Mouse (Mus musculus): ENCODE measurements around the gene Arid1b. TPM values are rescaled to one million over a fixed set of nuclear protein-coding genes. Genes with fewer than 3 reads are reported as not detected.
A peak's percentile ranks its signal among the peaks of the same experiment; 100 is the strongest.

Gene Arid1b
- polyA plus RNA-seq, 1 experiment from 2014 or later = 9.6 TPM

- H3K4me1 ChIP-seq (ENCODE audit: control insufficient read depth, insufficient read depth, low read depth, low read length) = peaks cover 32% of the 10 kb centered on the region
- WGBS = 74% methylated on average over 6 of the region's 6 CpGs
Observed at GRCm38 (mm10) chr17:5055412-5055811, 61.3 kb downstream of the Arid1b start.

GRCm38 (mm10) chr17:5056654-5057053 lies 62.5 kb downstream of the Arid1b start:
- Histone ChIP-seq H3K4me3 (ENCODE audit: low read length) (no peak overlapping the region), H3K36me3 (ENCODE audit: control insufficient read depth, insufficient read depth, low read length) (no peaks in the 10 kb centered on the region), H3K4me1 (ENCODE audit: control insufficient read depth, insufficient read depth, low read depth, low read length) (peaks cover 36% of the 10 kb centered on the region), H3K27me3 (replicated peaks; ENCODE audit: control insufficient read depth, insufficient read depth, low read length) (no peaks in the 10 kb centered on the region), H3K9me3 (ENCODE audit: control insufficient read depth, low read length) (no peaks in the 10 kb centered on the region), H3K4me2 (ENCODE audit: low read length) (no peak overlapping the region), H3K9ac (ENCODE audit: low read depth, low read length) (no peak overlapping the region), H3K27ac (ENCODE audit: low read depth, low read length) (no peak overlapping the region)
- WGBS = 63% methylated on average over 4 of the region's 4 CpGs
- no peak for ATAC-seq

More at GRCm38 (mm10) chr17:5055412-5055811, 61.3 kb downstream of the Arid1b start:
- ATAC-seq = no peak
- no peak overlapping the region for H3K27ac ChIP-seq (ENCODE audit: low read depth, low read length)
- H3K27me3 ChIP-seq (replicated peaks; ENCODE audit: control insufficient read depth, insufficient read depth, low read length) = no peaks in the 10 kb centered on the region
- H3K9me3 ChIP-seq (ENCODE audit: control insufficient read depth, low read length) = no peaks in the 10 kb centered on the region
- H3K4me2 ChIP-seq (ENCODE audit: low read length) = no peak overlapping the region
- H3K4me3 ChIP-seq (ENCODE audit: low read length) = no peak overlapping the region
- no peak overlapping the region for H3K9ac ChIP-seq (ENCODE audit: low read depth, low read length)
- H3K36me3 ChIP-seq (ENCODE audit: control insufficient read depth, insufficient read depth, low read length) = no peaks in the 10 kb centered on the region

- 0 out of 2 replicates have a peak overlapping the region, but pooled peaks have one; percentile 24 for H3K9ac ChIP-seq (ENCODE audit: low read depth, low read length)
- 0 out of 2 replicates have a peak, but pooled peaks have one; percentile 11 for ATAC-seq
- H3K27ac ChIP-seq (ENCODE audit: low read depth, low read length) = no peak overlapping the region
- H3K9me3 ChIP-seq (ENCODE audit: control insufficient read depth, low read length) = no peaks in the 10 kb centered on the region
- H3K4me3 ChIP-seq (ENCODE audit: low read length) = no peak overlapping the region
- H3K27me3 ChIP-seq (replicated peaks; ENCODE audit: control insufficient read depth, insufficient read depth, low read length) = no peaks in the 10 kb centered on the region
- WGBS = 15% methylated on average over 4 of the region's 4 CpGs
- H3K36me3 ChIP-seq (ENCODE audit: control insufficient read depth, insufficient read depth, low read length) = no peaks in the 10 kb centered on the region
- peaks cover 36% of the 10 kb centered on the region for H3K4me1 ChIP-seq (ENCODE audit: control insufficient read depth, insufficient read depth, low read depth, low read length)
- H3K4me2 ChIP-seq (ENCODE audit: low read length) = no peak overlapping the region
Observed at GRCm38 (mm10) chr17:5057286-5057685, 63.2 kb downstream of the Arid1b start.

- peak overlapping the region; percentile 57 for H3K27ac ChIP-seq (ENCODE audit: low read depth, low read length)
- peak overlapping the region; percentile 36; the same call in 1 of the 2 replicates for H3K9ac ChIP-seq (ENCODE audit: low read depth, low read length)
- no peak overlapping the region for H3K4me3 ChIP-seq (ENCODE audit: low read length)
- H3K9me3 ChIP-seq (ENCODE audit: control insufficient read depth, low read length) = no peaks in the 10 kb centered on the region
- no peaks in the 10 kb centered on the region for H3K36me3 ChIP-seq (ENCODE audit: control insufficient read depth, insufficient read depth, low read length)
- no peaks in the 10 kb centered on the region for H3K27me3 ChIP-seq (replicated peaks; ENCODE audit: control insufficient read depth, insufficient read depth, low read length)
- H3K4me2 ChIP-seq (ENCODE audit: low read length) = peak overlapping the region; percentile 32; the same call in 1 of the 2 replicates
- peak; percentile 77 for ATAC-seq
- 4% methylated on average over 10 of the region's 10 CpGs for WGBS
- H3K4me1 ChIP-seq (ENCODE audit: control insufficient read depth, insufficient read depth, low read depth, low read length) = peaks cover 35% of the 10 kb centered on the region
Observed at GRCm38 (mm10) chr17:5057944-5058720, 64.0 kb downstream of the Arid1b start.

- Histone ChIP-seq H3K4me2 (ENCODE audit: low read length) (no peak overlapping the region), H3K36me3 (ENCODE audit: control insufficient read depth, insufficient read depth, low read length) (no peaks in the 10 kb centered on the region), H3K9me3 (ENCODE audit: control insufficient read depth, low read length) (no peaks in the 10 kb centered on the region), H3K27me3 (replicated peaks; ENCODE audit: control insufficient read depth, insufficient read depth, low read length) (no peaks in the 10 kb centered on the region), H3K9ac (ENCODE audit: low read depth, low read length) (no peak overlapping the region), H3K4me3 (ENCODE audit: low read length) (no peak overlapping the region), H3K4me1 (ENCODE audit: control insufficient read depth, insufficient read depth, low read depth, low read length) (peaks cover 32% of the 10 kb centered on the region), H3K27ac (ENCODE audit: low read depth, low read length) (no peak overlapping the region)
- 44% methylated on average over 9 of the region's 9 CpGs for WGBS
- ATAC-seq = no peak
Observed at GRCm38 (mm10) chr17:5059092-5059601, 65.0 kb downstream of the Arid1b start.

DNA sequence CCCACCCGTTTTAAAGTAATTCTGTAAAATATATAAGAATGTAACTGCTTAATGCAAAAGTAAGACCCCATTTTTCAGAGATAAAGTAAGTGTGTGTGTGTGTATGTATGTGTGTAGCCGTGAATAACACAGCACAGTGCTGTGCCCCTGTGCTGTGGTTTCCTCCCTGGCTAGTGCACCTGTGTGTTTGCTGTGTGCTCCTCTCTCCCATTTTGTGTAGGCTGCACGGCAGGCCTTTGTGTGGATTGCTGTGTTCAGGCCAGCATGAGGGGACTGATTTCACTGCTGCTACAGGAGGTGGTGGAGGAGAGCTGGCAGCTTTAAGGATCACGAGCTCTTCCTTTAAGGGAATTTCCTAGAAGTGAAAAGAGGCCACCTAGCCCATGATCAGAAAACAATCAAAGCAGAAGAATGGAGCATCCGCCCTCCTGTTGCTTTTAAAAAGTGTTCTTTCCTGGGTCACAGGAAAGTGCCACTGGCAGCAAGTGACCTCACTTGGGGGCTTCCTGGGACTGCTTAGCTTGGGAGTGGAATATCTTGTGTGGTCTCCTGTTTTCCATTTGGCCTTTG lies 66.5 kb downstream of the Arid1b start:
- H3K36me3 ChIP-seq (ENCODE audit: control insufficient read depth, insufficient read depth, low read length) = no peaks in the 10 kb centered on the region
- no peak overlapping the region for H3K4me3 ChIP-seq (ENCODE audit: low read length)
- no peaks in the 10 kb centered on the region for H3K27me3 ChIP-seq (replicated peaks; ENCODE audit: control insufficient read depth, insufficient read depth, low read length)
- no peak for ATAC-seq
- no peaks in the 10 kb centered on the region for H3K9me3 ChIP-seq (ENCODE audit: control insufficient read depth, low read length)
- H3K9ac ChIP-seq (ENCODE audit: low read depth, low read length) = no peak overlapping the region
- peaks cover 29% of the 10 kb centered on the region for H3K4me1 ChIP-seq (ENCODE audit: control insufficient read depth, insufficient read depth, low read depth, low read length)
- WGBS = 60% methylated on average over 5 of the region's 5 CpGs
- H3K4me2 ChIP-seq (ENCODE audit: low read length) = no peak overlapping the region
- H3K27ac ChIP-seq (ENCODE audit: low read depth, low read length) = no peak overlapping the region

- Histone ChIP-seq H3K9ac (ENCODE audit: low read depth, low read length) (no peak overlapping the region), H3K27ac (ENCODE audit: low read depth, low read length) (no peak overlapping the region), H3K36me3 (ENCODE audit: control insufficient read depth, insufficient read depth, low read length) (no peaks in the 10 kb centered on the region), H3K27me3 (replicated peaks; ENCODE audit: control insufficient read depth, insufficient read depth, low read length) (no peaks in the 10 kb centered on the region), H3K4me2 (ENCODE audit: low read length) (no peak overlapping the region), H3K4me3 (ENCODE audit: low read length) (no peak overlapping the region), H3K9me3 (ENCODE audit: control insufficient read depth, low read length) (no peaks in the 10 kb centered on the region), H3K4me1 (ENCODE audit: control insufficient read depth, insufficient read depth, low read depth, low read length) (peaks cover 29% of the 10 kb centered on the region)
- no peak for ATAC-seq
- 72% methylated on average over 3 of the region's 3 CpGs for WGBS
Observed at GRCm38 (mm10) chr17:5061183-5061582, 67.1 kb downstream of the Arid1b start.

GRCm38 (mm10) chr17:5061593-5061992 lies 67.5 kb downstream of the Arid1b start:
- H3K4me1 ChIP-seq (ENCODE audit: control insufficient read depth, insufficient read depth, low read depth, low read length) = peaks cover 32% of the 10 kb centered on the region
- ATAC-seq = no peak
- 82% methylated on average over 5 of the region's 5 CpGs for WGBS

DNA sequence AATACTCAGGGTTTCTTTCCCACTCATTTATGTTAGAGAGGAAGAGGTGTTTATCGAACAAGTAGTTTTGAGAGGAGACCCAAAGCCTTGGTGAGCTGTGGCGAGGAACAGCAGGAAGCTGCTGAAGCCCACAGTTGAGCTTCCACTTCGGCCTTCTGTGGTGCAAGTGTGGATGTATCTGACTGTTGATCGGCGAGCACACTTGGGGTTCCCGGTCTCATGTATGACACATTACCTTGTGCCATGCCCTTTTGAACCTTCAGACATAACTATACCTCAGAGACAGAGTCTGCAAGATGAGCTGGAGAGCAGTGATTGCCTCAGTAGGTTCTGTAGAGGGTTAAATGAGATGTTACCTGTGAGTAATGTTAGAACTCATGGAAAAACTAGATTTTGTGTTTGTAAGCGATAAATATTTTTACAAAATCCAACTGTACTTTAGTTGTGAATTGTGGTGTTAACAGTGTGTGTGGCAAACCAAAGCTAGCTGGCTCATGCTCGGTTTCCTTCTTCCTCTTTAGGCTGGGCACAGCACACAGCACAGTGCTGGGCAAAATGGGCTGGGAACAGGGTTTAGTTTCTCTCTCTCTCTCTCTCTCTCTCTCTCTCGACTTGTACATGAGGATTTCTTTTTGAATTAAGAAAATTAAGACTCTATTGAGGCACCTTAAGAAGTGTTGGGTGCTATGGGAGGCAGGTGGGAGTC lies 69.5 kb downstream of the Arid1b start:
- H3K36me3 ChIP-seq (ENCODE audit: control insufficient read depth, insufficient read depth, low read length) = no peaks in the 10 kb centered on the region
- H3K4me1 ChIP-seq (ENCODE audit: control insufficient read depth, insufficient read depth, low read depth, low read length) = peaks cover 27% of the 10 kb centered on the region
- H3K9me3 ChIP-seq (ENCODE audit: control insufficient read depth, low read length) = no peaks in the 10 kb centered on the region
- no peak overlapping the region for H3K27ac ChIP-seq (ENCODE audit: low read depth, low read length)
- no peak overlapping the region for H3K9ac ChIP-seq (ENCODE audit: low read depth, low read length)
- no peak for ATAC-seq
- H3K4me2 ChIP-seq (ENCODE audit: low read length) = no peak overlapping the region
- WGBS = 91% methylated on average over 9 of the region's 9 CpGs
- no peaks in the 10 kb centered on the region for H3K27me3 ChIP-seq (replicated peaks; ENCODE audit: control insufficient read depth, insufficient read depth, low read length)
- no peak overlapping the region for H3K4me3 ChIP-seq (ENCODE audit: low read length)

More at GRCm38 (mm10) chr17:5061593-5061992, 67.5 kb downstream of the Arid1b start:
- H3K4me2 ChIP-seq (ENCODE audit: low read length) = no peak overlapping the region
- H3K4me3 ChIP-seq (ENCODE audit: low read length) = no peak overlapping the region
- no peaks in the 10 kb centered on the region for H3K36me3 ChIP-seq (ENCODE audit: control insufficient read depth, insufficient read depth, low read length)
- no peak overlapping the region for H3K9ac ChIP-seq (ENCODE audit: low read depth, low read length)
- H3K27me3 ChIP-seq (replicated peaks; ENCODE audit: control insufficient read depth, insufficient read depth, low read length) = no peaks in the 10 kb centered on the region
- H3K27ac ChIP-seq (ENCODE audit: low read depth, low read length) = no peak overlapping the region
- H3K9me3 ChIP-seq (ENCODE audit: control insufficient read depth, low read length) = no peaks in the 10 kb centered on the region

Measured in hindbrain, embryonic 16.5 days (tissue).